Mouse (Mus musculus): ENCODE measurements around the gene Ptbp3. TPM values are rescaled to one million over a fixed set of nuclear protein-coding genes. Genes with fewer than 3 reads are reported as not detected.

Gene Ptbp3
- polyA plus RNA-seq, 1 experiment: 4.6 TPM

DNA sequence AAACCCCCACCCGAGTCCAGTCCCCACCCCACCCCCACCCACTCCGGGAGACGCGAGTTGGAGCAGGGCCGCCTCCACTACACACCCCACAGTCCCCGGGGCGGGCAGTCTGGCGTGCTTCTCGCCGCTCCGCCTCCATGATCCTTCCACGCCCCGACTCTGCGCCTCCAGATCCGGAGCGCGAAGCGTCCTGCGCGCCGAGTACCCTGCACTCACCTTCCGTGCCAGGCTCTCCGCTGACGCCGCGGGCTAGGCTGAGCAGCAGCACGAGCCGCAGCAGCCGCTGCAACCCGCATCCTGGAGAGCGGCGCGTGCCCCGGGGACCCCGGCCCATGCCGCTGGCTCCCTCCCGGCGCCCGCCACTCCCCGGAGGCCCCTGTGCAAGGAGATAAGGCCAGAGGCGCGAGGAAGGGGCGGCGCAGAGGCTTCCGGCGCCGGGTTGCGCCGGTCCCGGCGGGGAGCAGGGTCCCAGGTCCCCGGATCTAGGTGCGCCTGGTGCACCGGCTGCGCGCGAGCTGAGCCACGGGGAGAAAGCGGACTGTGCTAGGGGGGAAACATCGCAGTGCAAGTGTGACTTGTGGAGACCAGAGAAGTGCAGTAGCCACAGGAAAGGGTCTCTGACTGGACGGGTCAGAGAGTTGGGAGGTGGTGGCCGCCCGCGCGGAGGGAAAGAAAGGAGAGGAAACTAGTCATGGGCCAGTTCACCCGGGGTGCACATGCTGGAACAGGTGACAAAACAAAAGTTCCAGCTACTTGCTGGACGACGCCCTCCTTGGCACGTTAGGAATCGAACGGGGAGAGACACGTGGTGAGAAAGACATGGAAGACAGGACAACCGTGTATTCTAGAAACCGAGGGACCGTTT, 110.9 kb downstream of the Ptbp3 start, which contains the start of gene Susd1:
TSS of gene Susd1 (minus strand) at position 644 of the 865 bp plus-strand sequence.
- Histone ChIP-seq H3K36me3 (ENCODE audit: control insufficient read depth) (peaks cover 2% of the 10 kb centered on the region; the same call in 1 of the 2 replicates), H3K4me1 (ENCODE audit: control insufficient read depth) (peaks cover 75% of the 10 kb centered on the region), H3K27me3 (ENCODE audit: control insufficient read depth) (no peaks in the 10 kb centered on the region), H3K9me3 (ENCODE audit: control insufficient read depth, low read length) (no peaks in the 10 kb centered on the region), H3K4me3 (replicated peaks) (peak within 1 kb of the TSS; percentile 80)
- TF ChIP-seq TAL1 (IDR thresholded peaks at IDR 0.05; ENCODE audit: low read length) (no peak), GATA1 (IDR thresholded peaks at IDR 0.05; ENCODE audit: low read length) (0 out of 2 replicates have a peak, but pooled peaks have one; percentile 16)

GRCm38 (mm10) chr4:59435951-59436350, 113.2 kb downstream of the Ptbp3 start:
- Histone ChIP-seq H3K9me3 (ENCODE audit: control insufficient read depth, low read length) (no peaks in the 10 kb centered on the region), H3K27me3 (ENCODE audit: control insufficient read depth) (no peaks in the 10 kb centered on the region), H3K4me1 (ENCODE audit: control insufficient read depth) (peaks cover 81% of the 10 kb centered on the region), H3K36me3 (ENCODE audit: control insufficient read depth) (peaks cover 2% of the 10 kb centered on the region; the same call in 1 of the 2 replicates), H3K4me3 (replicated peaks) (no peak overlapping the region)
- TF ChIP-seq TAL1 (IDR thresholded peaks at IDR 0.05; ENCODE audit: low read length) (no peak), GATA1 (IDR thresholded peaks at IDR 0.05; ENCODE audit: low read length) (no peak)

DNA sequence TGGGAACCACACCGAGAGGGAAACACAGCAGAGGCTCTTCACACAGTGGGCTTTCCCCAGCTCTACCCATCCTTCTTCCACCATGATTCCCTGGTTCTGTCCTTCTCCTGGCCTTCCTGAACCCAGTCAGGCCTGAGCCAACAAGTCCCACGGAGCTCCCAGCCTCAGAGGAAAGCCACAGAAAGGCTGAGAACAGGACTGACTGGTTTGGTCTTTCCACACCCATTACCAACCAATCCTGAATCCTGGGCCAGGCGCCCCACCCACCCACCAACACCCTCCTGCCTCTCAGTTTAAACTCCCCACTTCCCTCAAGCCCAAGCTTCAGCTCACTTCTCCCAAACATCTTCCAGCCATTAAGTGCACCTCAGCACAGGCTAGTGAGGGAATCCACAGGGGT, 115.1 kb downstream of the Ptbp3 start:
- no peaks in the 10 kb centered on the region for H3K27me3 ChIP-seq (ENCODE audit: control insufficient read depth)
- no peaks in the 10 kb centered on the region for H3K9me3 ChIP-seq (ENCODE audit: control insufficient read depth, low read length)
- H3K36me3 ChIP-seq (ENCODE audit: control insufficient read depth): peaks cover 2% of the 10 kb centered on the region; the same call in 1 of the 2 replicates
- TF ChIP-seq GATA1 (IDR thresholded peaks at IDR 0.05; ENCODE audit: low read length): no peak
- TF ChIP-seq TAL1 (IDR thresholded peaks at IDR 0.05; ENCODE audit: low read length): no peak
- peaks cover 69% of the 10 kb centered on the region for H3K4me1 ChIP-seq (ENCODE audit: control insufficient read depth)
- no peak overlapping the region for H3K4me3 ChIP-seq (replicated peaks)

GRCm38 (mm10) chr4:59429128-59429527, 120.0 kb downstream of the Ptbp3 start:
- Histone ChIP-seq H3K36me3 (ENCODE audit: control insufficient read depth) (peaks cover 6% of the 10 kb centered on the region), H3K4me1 (ENCODE audit: control insufficient read depth) (peaks cover 38% of the 10 kb centered on the region), H3K27me3 (ENCODE audit: control insufficient read depth) (no peaks in the 10 kb centered on the region), H3K4me3 (replicated peaks) (no peak overlapping the region), H3K9me3 (ENCODE audit: control insufficient read depth, low read length) (no peaks in the 10 kb centered on the region)
- no peak for TF ChIP-seq TAL1 (IDR thresholded peaks at IDR 0.05; ENCODE audit: low read length)
- no peak for TF ChIP-seq GATA1 (IDR thresholded peaks at IDR 0.05; ENCODE audit: low read length)

- Histone ChIP-seq H3K4me1 (ENCODE audit: control insufficient read depth) (peaks cover 22% of the 10 kb centered on the region), H3K27me3 (ENCODE audit: control insufficient read depth) (no peaks in the 10 kb centered on the region), H3K36me3 (ENCODE audit: control insufficient read depth) (peaks cover 12% of the 10 kb centered on the region)
These were observed 122.7 kb downstream of the Ptbp3 start for GRCm38 (mm10) chr4:59426429-59426828.

GRCm38 (mm10) chr4:59422808-59423207, 126.4 kb downstream of the Ptbp3 start:
- Histone ChIP-seq H3K4me1 (ENCODE audit: control insufficient read depth) (peaks cover 2% of the 10 kb centered on the region; the same call in 1 of the 2 replicates), H3K9me3 (ENCODE audit: control insufficient read depth, low read length) (no peaks in the 10 kb centered on the region), H3K36me3 (ENCODE audit: control insufficient read depth) (peaks cover 23% of the 10 kb centered on the region), H3K4me3 (replicated peaks) (no peak overlapping the region), H3K27me3 (ENCODE audit: control insufficient read depth) (no peaks in the 10 kb centered on the region)
- TF ChIP-seq TAL1 (IDR thresholded peaks at IDR 0.05; ENCODE audit: low read length) (no peak), GATA1 (IDR thresholded peaks at IDR 0.05; ENCODE audit: low read length) (no peak)

More at GRCm38 (mm10) chr4:59426429-59426828, 122.7 kb downstream of the Ptbp3 start:
- TF ChIP-seq TAL1 (IDR thresholded peaks at IDR 0.05; ENCODE audit: low read length): no peak
- TF ChIP-seq GATA1 (IDR thresholded peaks at IDR 0.05; ENCODE audit: low read length): no peak
- no peaks in the 10 kb centered on the region for H3K9me3 ChIP-seq (ENCODE audit: control insufficient read depth, low read length)
- H3K4me3 ChIP-seq (replicated peaks): no peak overlapping the region

DNA sequence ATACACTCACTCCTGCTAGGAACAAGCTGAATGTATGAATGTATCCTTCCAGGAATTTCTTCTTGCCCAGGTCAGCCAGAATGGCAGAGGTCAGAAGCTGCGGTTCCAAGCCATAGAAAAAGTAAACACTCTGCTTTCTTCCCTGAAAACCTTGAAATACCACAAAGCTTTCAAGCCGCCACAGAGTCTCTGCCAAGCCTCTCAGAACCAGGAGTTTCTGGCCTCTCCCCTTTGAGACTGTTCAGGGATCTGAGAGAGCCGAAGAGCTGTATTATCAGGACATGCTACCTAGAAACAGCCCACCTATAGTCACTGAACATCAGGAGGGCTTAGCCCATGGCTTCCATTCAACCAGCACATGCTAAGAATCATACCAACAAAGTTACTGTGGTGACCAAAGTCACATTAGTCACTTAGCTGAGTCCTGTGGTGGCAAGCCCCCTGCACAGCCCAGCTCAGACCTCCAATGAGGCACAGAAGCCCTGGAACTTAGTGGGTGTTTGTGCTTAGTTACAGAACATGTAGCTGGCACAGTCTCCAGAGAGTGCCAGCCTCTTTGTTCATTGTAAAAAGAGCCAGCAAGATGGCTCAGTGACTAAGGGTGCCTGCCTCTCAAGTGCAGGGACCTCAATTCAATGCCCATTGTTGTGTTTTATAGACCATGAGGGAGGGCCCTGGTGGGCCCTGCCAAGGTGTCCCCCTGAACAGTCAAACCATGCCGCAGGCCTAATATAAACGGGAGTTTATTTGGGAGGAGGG, 127.0 kb downstream of the Ptbp3 start:
- Histone ChIP-seq H3K4me3 (replicated peaks) (no peak overlapping the region), H3K27me3 (ENCODE audit: control insufficient read depth) (no peaks in the 10 kb centered on the region), H3K36me3 (ENCODE audit: control insufficient read depth) (peaks cover 23% of the 10 kb centered on the region), H3K9me3 (ENCODE audit: control insufficient read depth, low read length) (no peaks in the 10 kb centered on the region), H3K4me1 (ENCODE audit: control insufficient read depth) (peaks cover 2% of the 10 kb centered on the region; the same call in 1 of the 2 replicates)
- TF ChIP-seq GATA1 (IDR thresholded peaks at IDR 0.05; ENCODE audit: low read length): no peak
- no peak for TF ChIP-seq TAL1 (IDR thresholded peaks at IDR 0.05; ENCODE audit: low read length)

Other genes with a start within 250 kb of the Ptbp3 start
- gene Susd1, start 110.7 kb downstream of the Ptbp3 start, polyA plus RNA-seq (2012): 0.16 and 0.17 TPM in 2 replicates
- gene Hsdl2, start 32.2 kb upstream of the Ptbp3 start, polyA plus RNA-seq (2012): 0.35 and 0.37 TPM in 2 replicates
- gene E130308A19Rik, start 76.8 kb upstream of the Ptbp3 start, polyA plus RNA-seq (2012): 0.17 TPM in 2 replicates

Data from erythroblast, embryonic 14.5 days (primary cell).